Mouse (Mus musculus) liver, embryonic 15.5 days (tissue): Measurements from ENCODE around the gene Dync1li2. TPM values are rescaled to one million over a fixed set of nuclear protein-coding genes. Genes with fewer than 3 reads are reported as not detected.
A peak's percentile ranks its signal among the peaks of the same experiment; 100 is the strongest.

ENCODE experiments used
- ATAC-seq: fragments of 200-750 bp; cut with Nextera tagmentation; 2 replicates; pipeline ENCODE4 v1.8.0; 2017; ENCODE audit warnings: moderate number of reproducible peaks, mild to moderate bottlenecking, moderate library complexity; ENCODE audit not compliant: insufficient read depth
- H3K27ac ChIP-seq: fragments of 300-500 bp; sonication (generic); replicated peaks from 2 replicates; pipeline ENCODE4 v1.5.1; 2015; ENCODE audit warnings: mild to moderate bottlenecking, inconsistent platforms
- H3K27me3 ChIP-seq: fragments of 300-500 bp; sonication (generic); 2 replicates; pipeline ENCODE4 v1.6.1; 2015; ENCODE audit warnings: mild to moderate bottlenecking, inconsistent platforms
- H3K36me3 ChIP-seq: fragments of 300-500 bp; sonication (generic); replicated peaks from 2 replicates; pipeline ENCODE4 v1.6.1; 2015; ENCODE audit warnings: moderate library complexity, mild to moderate bottlenecking, inconsistent platforms
- H3K4me1 ChIP-seq: fragments of 300-500 bp; sonication (generic); replicated peaks from 2 replicates; pipeline ENCODE4 v1.6.1; 2015; ENCODE audit warnings: inconsistent platforms
- H3K4me2 ChIP-seq: fragments of 300-500 bp; sonication (generic); 2 replicates; pipeline ENCODE4 v1.6.1; 2015; ENCODE audit warnings: moderate library complexity, mild to moderate bottlenecking, inconsistent platforms
- H3K4me3 ChIP-seq: fragments of 300-500 bp; sonication (generic); replicated peaks from 2 replicates; pipeline ENCODE4 v1.5.1; 2015; ENCODE audit warnings: mild to moderate bottlenecking, inconsistent platforms
- H3K9ac ChIP-seq: fragments of 300-500 bp; sonication (generic); 2 replicates; pipeline ENCODE4 v1.6.1; 2015; ENCODE audit warnings: moderate library complexity, mild to moderate bottlenecking, inconsistent platforms
- H3K9me3 ChIP-seq: fragments of 300-500 bp; sonication (generic); replicated peaks from 2 replicates; pipeline ENCODE4 v1.6.1; 2016; ENCODE audit warnings: inconsistent platforms
- WGBS: fragments of 180-500 bp; shearing (Covaris S2); methylation state at CpG from one replicate; pipeline ENCODE4 v1.1.7; 2015; ENCODE audit warnings: mixed read lengths; ENCODE audit not compliant: insufficient replicate concordance; 5-methylcytosine and 5-hydroxymethylcytosine counted together
- polyA plus RNA-seq: library from polyadenylated mRNA; unstranded; fragments of >200 nt; fragmentation: Nextera tagmentation; extraction: Ambion mirVana; gene quantifications from 2 replicates; pipeline ENCODE4 v1.2.1, GENCODE M21; 2015

Gene Dync1li2
- polyA plus RNA-seq, 1 experiment from 2014 or later: 11.5 TPM

DNA sequence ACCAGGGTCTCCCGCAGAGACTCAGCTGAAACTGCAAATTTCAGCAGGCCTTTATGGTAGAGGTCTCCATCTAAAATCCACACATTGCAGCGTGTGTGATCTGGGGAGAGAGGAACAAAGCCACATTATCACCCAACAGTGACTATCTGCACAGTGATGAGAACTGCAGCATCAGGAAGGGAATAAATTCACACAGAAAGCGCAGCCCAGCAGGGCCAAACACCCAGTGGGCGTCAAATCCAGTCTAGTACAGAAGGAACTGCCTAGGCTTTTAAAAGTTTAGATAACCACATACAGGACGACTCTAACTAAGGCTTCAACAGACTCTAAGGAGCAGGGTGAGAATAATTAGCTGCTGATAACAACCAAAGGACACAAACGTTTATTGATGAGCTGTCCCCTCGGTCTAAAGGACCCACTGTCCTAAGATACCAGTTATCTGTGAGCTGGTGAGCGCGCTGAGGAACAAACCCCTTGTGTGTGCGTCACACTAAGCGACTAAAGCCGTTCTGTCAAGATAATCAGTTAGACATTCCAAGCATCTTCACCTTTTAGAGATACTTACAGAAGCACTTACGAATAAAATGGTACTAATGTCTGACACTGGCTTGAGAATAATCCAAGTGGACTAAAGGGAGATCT lies 5.2 kb downstream of the Dync1li2 start:
- H3K9me3 ChIP-seq: no peaks in the 10 kb centered on the region
- no peaks in the 10 kb centered on the region for H3K27me3 ChIP-seq
- WGBS: 76% methylated on average over 13 of the region's 13 CpGs
- no peak overlapping the region for H3K4me2 ChIP-seq
- H3K9ac ChIP-seq: no peak overlapping the region
- no peak for ATAC-seq
- H3K4me3 ChIP-seq: no peak overlapping the region
- H3K27ac ChIP-seq: no peak overlapping the region
- peaks cover 75% of the 10 kb centered on the region for H3K36me3 ChIP-seq
- H3K4me1 ChIP-seq: peaks cover 33% of the 10 kb centered on the region

DNA sequence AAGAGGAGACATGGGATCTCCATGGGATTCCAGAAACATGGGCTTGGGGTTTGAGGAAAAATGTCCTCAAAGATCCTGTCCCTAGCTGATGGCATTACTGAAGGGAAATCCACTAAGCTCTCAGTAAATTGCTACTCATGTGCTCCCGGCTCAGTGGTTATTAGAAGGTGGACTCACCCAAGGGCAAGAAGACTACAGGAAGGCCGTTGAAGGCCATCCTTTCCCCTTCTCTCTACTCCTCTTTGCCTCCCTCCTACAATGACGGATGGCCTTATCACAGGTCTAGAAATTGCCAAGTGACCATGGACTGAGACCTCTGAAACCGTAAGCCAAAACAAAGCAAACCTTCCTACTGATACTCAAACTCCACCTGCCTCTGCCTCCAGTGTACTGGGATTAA lies 6.3 kb downstream of the Dync1li2 start:
- 87% methylated on average over 4 of the region's 4 CpGs for WGBS
- Histone ChIP-seq H3K4me2 (no peak overlapping the region), H3K9ac (no peak overlapping the region), H3K27ac (no peak overlapping the region), H3K27me3 (no peaks in the 10 kb centered on the region), H3K4me3 (no peak overlapping the region), H3K4me1 (peaks cover 27% of the 10 kb centered on the region), H3K36me3 (peaks cover 86% of the 10 kb centered on the region), H3K9me3 (no peaks in the 10 kb centered on the region)
- no peak for ATAC-seq

DNA sequence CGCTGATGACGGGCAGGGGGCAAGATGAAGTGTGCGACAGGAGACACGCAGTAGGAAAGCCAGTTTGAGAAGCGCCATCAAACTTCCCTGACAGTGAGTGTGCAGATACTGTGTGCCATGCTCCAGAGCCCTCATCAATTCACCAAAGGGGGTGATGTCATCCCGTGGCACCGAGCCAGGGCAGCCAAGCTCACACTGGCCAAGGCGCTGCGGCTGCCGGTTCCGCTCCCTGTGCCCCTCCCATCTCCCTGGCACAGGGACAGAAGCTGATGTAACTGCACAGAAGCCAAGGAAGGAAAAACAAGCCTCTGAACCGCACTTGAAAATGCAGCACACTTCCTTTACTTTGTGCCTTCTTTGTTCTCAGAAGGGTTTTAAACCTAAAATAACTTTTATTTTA lies 6.8 kb downstream of the Dync1li2 start:
- H3K36me3 ChIP-seq: peaks cover 91% of the 10 kb centered on the region
- no peak overlapping the region for H3K4me2 ChIP-seq

DNA sequence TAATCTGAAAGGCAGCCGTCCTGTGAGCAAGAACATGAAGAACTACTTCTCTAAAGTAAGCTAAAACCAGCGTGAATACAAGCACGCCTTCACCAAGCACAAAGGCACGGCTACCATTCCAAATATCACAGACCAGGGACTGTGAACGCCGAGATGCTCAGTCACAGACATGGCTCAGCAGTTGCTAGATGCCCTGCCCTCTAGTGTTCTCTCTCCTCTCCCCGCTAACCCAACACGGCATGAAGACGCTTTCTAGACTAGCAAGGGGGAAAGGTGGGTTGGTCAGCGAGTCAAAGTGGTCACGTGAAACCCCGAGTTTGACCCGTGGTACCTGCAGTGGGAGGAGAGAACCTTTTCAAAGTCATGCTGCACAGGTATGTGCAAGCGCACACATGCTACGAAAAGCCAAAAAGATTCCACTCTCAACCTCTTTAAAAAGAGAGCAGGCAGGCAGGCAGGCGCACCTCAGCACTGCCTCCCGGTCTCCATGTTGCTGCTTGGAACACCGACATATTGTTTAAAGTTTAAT lies 8.0 kb downstream of the Dync1li2 start:
- peaks cover 90% of the 10 kb centered on the region for H3K36me3 ChIP-seq
- no peaks in the 10 kb centered on the region for H3K27me3 ChIP-seq
- WGBS: 79% methylated on average over 18 of the region's 18 CpGs
- no peak overlapping the region for H3K4me3 ChIP-seq
- no peak overlapping the region for H3K27ac ChIP-seq
- no peak for ATAC-seq
- no peak overlapping the region for H3K4me2 ChIP-seq
- H3K4me1 ChIP-seq: peaks cover 19% of the 10 kb centered on the region
- H3K9ac ChIP-seq: no peak overlapping the region
- no peaks in the 10 kb centered on the region for H3K9me3 ChIP-seq

More for the DNA sequence above, 6.8 kb downstream of the Dync1li2 start:
- Histone ChIP-seq H3K4me1 (peaks cover 22% of the 10 kb centered on the region), H3K27ac (no peak overlapping the region), H3K9me3 (no peaks in the 10 kb centered on the region), H3K4me3 (no peak overlapping the region), H3K9ac (no peak overlapping the region), H3K27me3 (no peaks in the 10 kb centered on the region)
- no peak for ATAC-seq
- 83% methylated on average over 12 of the region's 12 CpGs for WGBS

DNA sequence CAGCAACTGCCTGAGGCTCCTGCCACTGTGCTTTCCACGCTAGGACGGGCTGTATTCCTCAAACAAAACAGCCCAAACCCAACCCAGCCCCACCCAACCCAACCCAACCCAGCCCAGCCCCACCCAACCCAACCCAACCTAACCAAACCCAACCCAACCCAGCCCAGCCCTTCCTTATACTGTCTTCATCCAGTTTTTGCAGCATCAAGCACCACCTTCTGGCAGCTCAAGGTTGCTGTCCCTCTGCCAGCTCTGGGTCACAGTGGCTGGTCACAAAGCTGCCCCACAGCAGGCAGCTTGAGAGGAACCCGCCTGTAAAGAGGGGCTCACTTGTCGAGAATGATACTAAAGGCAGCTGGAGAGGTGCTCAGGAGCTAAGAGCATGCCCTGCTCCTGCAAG lies 8.6 kb downstream of the Dync1li2 start:
- WGBS: 50% methylated on average over 4 of the region's 4 CpGs
- peak; percentile 68 for ATAC-seq
- Histone ChIP-seq H3K36me3 (peaks cover 89% of the 10 kb centered on the region), H3K9me3 (no peaks in the 10 kb centered on the region), H3K27ac (no peak overlapping the region), H3K4me1 (peaks cover 19% of the 10 kb centered on the region), H3K27me3 (no peaks in the 10 kb centered on the region), H3K9ac (no peak overlapping the region), H3K4me3 (no peak overlapping the region), H3K4me2 (peak overlapping the region; percentile 23)

DNA sequence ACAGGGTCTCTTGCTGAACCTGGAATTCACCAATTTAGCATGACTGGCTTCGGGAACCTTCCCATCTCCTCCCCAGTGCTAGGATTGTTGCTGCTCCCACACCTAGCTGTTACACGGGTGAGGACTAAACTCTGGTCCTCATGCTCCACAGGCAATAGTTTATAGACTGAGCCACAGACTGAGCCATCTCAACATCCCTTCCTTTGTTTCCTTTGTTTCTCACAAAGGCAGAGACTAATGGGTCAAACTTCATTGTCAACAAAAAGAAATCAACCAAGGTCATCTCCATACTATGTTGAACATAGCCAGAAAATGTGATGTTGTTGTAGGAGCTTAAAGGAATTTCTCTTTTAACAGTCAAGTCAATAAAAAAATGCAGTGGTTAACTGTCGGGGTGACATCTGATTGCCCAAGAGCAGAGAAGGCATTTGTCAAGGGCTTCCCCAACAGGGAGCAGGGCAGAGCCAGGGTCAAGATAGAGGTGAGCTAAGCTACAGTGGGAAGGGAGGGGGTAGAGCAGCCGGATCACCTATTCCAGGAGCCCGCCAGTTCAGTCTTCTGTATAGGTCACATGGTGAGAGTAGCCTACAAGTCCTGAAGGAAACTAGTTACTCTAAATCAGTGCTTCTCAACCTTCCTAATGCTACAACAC lies 9.5 kb downstream of the Dync1li2 start:
- no peak overlapping the region for H3K4me2 ChIP-seq
- no peak overlapping the region for H3K4me3 ChIP-seq
- H3K27ac ChIP-seq: no peak overlapping the region
- no peak for ATAC-seq
- H3K27me3 ChIP-seq: no peaks in the 10 kb centered on the region
- peaks cover 89% of the 10 kb centered on the region for H3K36me3 ChIP-seq
- 79% methylated on average over 5 of the region's 5 CpGs for WGBS
- no peak overlapping the region for H3K9ac ChIP-seq
- no peaks in the 10 kb centered on the region for H3K9me3 ChIP-seq
- H3K4me1 ChIP-seq: peaks cover 19% of the 10 kb centered on the region

DNA sequence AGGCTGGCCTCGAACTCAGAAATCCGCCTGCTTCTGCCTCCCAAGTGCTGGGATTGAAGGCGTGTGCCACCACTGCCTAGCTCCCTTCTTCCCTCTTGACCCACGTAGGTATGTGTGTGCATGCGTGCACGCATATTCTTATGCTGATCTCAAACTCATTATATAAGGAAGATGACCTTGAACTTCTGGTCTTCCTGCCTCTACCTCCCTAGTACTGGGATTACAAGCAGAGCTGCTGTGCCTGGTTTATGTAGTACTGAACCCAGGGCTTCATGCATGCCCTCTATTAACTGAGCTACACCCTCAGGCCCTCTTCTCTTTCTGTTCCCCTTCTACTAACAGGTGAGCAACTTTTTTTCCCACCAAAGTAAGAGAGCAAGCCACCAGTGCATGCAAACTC lies 10.2 kb downstream of the Dync1li2 start:
- ATAC-seq: no peak
- Histone ChIP-seq H3K27me3 (no peaks in the 10 kb centered on the region), H3K4me1 (peaks cover 19% of the 10 kb centered on the region), H3K27ac (no peak overlapping the region), H3K36me3 (peaks cover 92% of the 10 kb centered on the region), H3K4me2 (no peak overlapping the region), H3K4me3 (no peak overlapping the region), H3K9me3 (no peaks in the 10 kb centered on the region), H3K9ac (no peak overlapping the region)
- 94% methylated on average over 6 of the region's 6 CpGs for WGBS

DNA sequence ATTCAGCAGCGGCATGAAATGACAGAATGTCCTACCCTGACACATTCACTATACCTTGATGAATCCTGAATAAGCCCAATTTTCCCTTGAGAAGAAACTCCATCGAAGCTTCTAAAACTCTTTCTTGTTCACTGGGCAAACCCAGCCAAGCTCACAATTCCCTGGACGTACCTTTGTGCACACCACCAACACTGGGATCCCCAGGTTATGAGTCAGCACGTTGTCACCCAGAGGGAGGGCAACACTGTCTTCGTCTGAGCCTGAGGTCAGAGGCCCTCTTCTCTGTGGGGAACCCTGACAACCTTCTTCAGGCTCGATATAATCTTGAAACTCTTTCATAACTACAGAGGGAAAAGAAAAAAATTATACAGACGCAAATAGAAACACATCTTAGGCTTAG lies 12.6 kb downstream of the Dync1li2 start:
- 74% methylated on average over 7 of the region's 7 CpGs for WGBS
- no peak overlapping the region for H3K27ac ChIP-seq
- peaks cover 18% of the 10 kb centered on the region for H3K4me1 ChIP-seq
- no peaks in the 10 kb centered on the region for H3K9me3 ChIP-seq
- H3K36me3 ChIP-seq: peaks cover 92% of the 10 kb centered on the region
- H3K27me3 ChIP-seq: no peaks in the 10 kb centered on the region
- ATAC-seq: no peak
- no peak overlapping the region for H3K4me3 ChIP-seq
- H3K4me2 ChIP-seq: no peak overlapping the region
- no peak overlapping the region for H3K9ac ChIP-seq

DNA sequence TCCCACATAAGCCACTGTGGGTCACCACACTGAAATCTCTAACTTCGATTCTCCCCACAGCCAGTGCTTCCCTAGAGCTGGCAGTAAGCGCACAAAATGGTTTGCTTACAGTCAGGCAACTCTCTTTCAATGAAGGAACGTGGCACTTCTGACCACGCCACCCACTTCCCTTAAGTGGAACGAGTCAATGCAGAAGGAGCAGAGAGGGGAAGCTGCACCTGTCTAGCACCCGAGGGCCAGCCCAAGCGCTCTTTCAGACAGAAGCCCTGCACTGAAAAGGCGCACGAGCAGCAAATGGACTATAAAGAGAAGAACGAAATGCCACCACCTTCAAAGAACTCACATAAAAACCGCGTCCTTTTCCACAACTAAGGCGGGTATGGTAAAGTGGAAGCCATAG lies 15.1 kb downstream of the Dync1li2 start:
- no peak overlapping the region for H3K4me2 ChIP-seq
- no peak overlapping the region for H3K27ac ChIP-seq
- no peak for ATAC-seq
- H3K9me3 ChIP-seq: no peaks in the 10 kb centered on the region
- H3K4me1 ChIP-seq: no peaks in the 10 kb centered on the region
- no peaks in the 10 kb centered on the region for H3K27me3 ChIP-seq
- WGBS: 74% methylated on average over 13 of the region's 13 CpGs
- no peak overlapping the region for H3K4me3 ChIP-seq
- no peak overlapping the region for H3K9ac ChIP-seq
- peaks cover 96% of the 10 kb centered on the region for H3K36me3 ChIP-seq

DNA sequence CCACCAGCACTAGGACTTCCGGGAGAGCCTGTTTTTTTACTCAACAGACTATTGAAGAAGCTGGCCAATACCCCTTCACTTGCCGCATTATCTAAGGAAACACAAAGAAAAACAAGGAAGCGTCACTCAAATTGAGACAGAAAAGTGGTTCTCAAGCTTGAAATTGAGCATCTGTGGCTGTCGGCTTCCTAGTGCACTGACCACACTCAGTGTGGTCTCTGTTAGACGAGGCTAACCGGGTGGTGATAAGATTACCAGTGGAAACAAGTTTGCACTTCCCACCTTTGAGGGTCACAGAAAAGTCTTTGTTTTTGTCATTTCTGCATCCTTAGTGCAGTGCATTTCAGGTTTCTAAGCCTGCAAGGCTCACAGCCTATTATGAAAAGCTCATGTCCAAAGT lies 20.5 kb downstream of the Dync1li2 start:
- H3K4me2 ChIP-seq: no peak overlapping the region
- H3K27me3 ChIP-seq: no peaks in the 10 kb centered on the region
- 40% methylated on average over 6 of the region's 6 CpGs for whole genome bisulfite sequencing
- no peaks in the 10 kb centered on the region for H3K4me1 ChIP-seq
- H3K27ac ChIP-seq: no peak overlapping the region
- H3K9me3 ChIP-seq: no peaks in the 10 kb centered on the region
- no peak overlapping the region for H3K4me3 ChIP-seq
- H3K36me3 ChIP-seq: peaks cover 95% of the 10 kb centered on the region
- H3K9ac ChIP-seq: no peak overlapping the region
- no peak for ATAC-seq

DNA sequence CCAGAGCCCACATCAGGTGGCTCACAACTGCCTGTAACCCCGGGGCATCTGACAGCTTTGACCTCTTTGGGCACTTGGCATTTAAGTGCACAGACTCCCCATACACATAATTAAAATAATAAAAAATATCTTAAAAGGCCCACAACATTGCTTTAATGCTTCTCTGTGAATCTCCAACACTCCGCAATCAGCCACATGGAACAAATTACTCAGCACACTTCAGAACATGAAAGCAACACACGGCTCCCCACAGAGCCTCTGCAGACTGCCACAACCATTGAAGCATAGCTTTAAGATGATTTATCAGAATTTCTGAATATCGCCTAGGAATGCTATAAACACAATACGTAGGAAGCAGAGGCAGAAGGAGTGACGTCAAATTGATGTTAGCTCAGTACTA lies 26.8 kb downstream of the Dync1li2 start:
- peaks cover 38% of the 10 kb centered on the region for H3K36me3 ChIP-seq
- no peak overlapping the region for H3K9ac ChIP-seq
- H3K4me2 ChIP-seq: no peak overlapping the region
- no peak overlapping the region for H3K4me3 ChIP-seq
- H3K27ac ChIP-seq: no peak overlapping the region
- no peaks in the 10 kb centered on the region for H3K9me3 ChIP-seq
- WGBS: 77% methylated on average over 6 of the region's 6 CpGs
- no peaks in the 10 kb centered on the region for H3K4me1 ChIP-seq
- H3K27me3 ChIP-seq: no peaks in the 10 kb centered on the region
- no peak for ATAC-seq
